ENCODE assay signal across 9 mouse cellular contexts in genomic region chr4:115078892-115079820, GRCm38 (mm10). TPM values are rescaled to one million over a fixed set of nuclear protein-coding genes. Genes with fewer than 3 reads are reported as not detected.
A peak's percentile ranks its signal among the peaks of the same experiment; 100 is the strongest.
DNase-seq lines count a peak whose midpoint lies in the region; ATAC-seq lines count a peak whose summit lies in the region.
"Had no signal": no experiment of that assay in that cellular context is flagged by ENCODE, and none has a peak within 500 bp of the region (broad histone marks: within the 10 kb centered on the region; RNA-seq: fewer than 3 reads in every experiment).

No protein-coding gene starts in this region.

- no peaks in the 10 kb centered on the region for H3K36me3 ChIP-seq in heart, embryonic 12.5 days
- no peaks in the 10 kb centered on the region for H3K36me3 ChIP-seq in neural tube, embryonic 13.5 days

- H3K4me3 ChIP-seq in heart, embryonic 12.5 days = no peak overlapping the region
- no peak overlapping the region for H3K4me3 ChIP-seq in neural tube, embryonic 13.5 days

- H3K4me1 ChIP-seq in heart, embryonic 12.5 days (replicated peaks) = peaks cover 27% of the 10 kb centered on the region
- peaks cover 20% of the 10 kb centered on the region for H3K4me1 ChIP-seq in neural tube, embryonic 13.5 days (replicated peaks)

- H3K9me3 ChIP-seq in heart, embryonic 12.5 days (replicated peaks) = no peaks in the 10 kb centered on the region
- H3K9me3 ChIP-seq in neural tube, embryonic 13.5 days = no peaks in the 10 kb centered on the region

- peaks cover 32% of the 10 kb centered on the region for H3K27me3 ChIP-seq in heart, embryonic 12.5 days (replicated peaks)
- peaks cover 8% of the 10 kb centered on the region for H3K27me3 ChIP-seq in neural tube, embryonic 13.5 days

- peak; percentile 49 for DNase-seq in right cerebral cortex, postnatal 4 days
- DNase-seq in right cerebral cortex, postnatal 25 days = no peak
- DNase-seq in kidney, postnatal 10 days = peak; percentile 86
- DNase-seq in adrenal gland, adult 8-10 months = no peak

- 0 out of 2 replicates have a peak overlapping the region, but pooled peaks have one; percentile 1 for H3K9ac ChIP-seq in heart, embryonic 12.5 days
- H3K9ac ChIP-seq in neural tube, embryonic 13.5 days = peak overlapping the region; percentile 48

- H3K27ac ChIP-seq in heart, embryonic 12.5 days (ENCODE audit: poor library complexity, severe bottlenecking) = no peak overlapping the region
- H3K27ac ChIP-seq in neural tube, embryonic 13.5 days (replicated peaks) = peak overlapping the region; percentile 69
- H3K27ac ChIP-seq: macrophage had no signal

- peak; percentile 72 for ATAC-seq in heart, embryonic 12.5 days (ENCODE audit: insufficient number of reproducible peaks, low FRiP score)
- peak; percentile 91 for ATAC-seq in neural tube, embryonic 13.5 days (ENCODE audit: low read depth)
- no peak for ATAC-seq in megakaryocyte, adult 5-6 weeks (ENCODE audit: poor library complexity, severe bottlenecking)
- ATAC-seq in frontal cortex, adult (ENCODE audit: low TSS enrichment) = no peak

- 36% methylated on average over 10 of the region's 10 CpGs for WGBS in heart, embryonic 12.5 days
- 12% methylated on average over 10 of the region's 10 CpGs for WGBS in neural tube, embryonic 13.5 days

- no peak overlapping the region for H3K4me2 ChIP-seq in heart, embryonic 12.5 days
- H3K4me2 ChIP-seq in neural tube, embryonic 13.5 days = no peak overlapping the region

RNA-seq across cellular contexts. Expression of gene Pdzk1ip1, which starts 9.4 kb away (rescaled TPM):
- 38.8 and 39.2 TPM in 2 replicates for polyA plus RNA-seq in heart, embryonic 12.5 days (2016; fragmentation: Nextera tagmentation; extraction: Ambion mirVana)
- 5.7 and 5.8 TPM in 2 replicates for polyA plus RNA-seq in neural tube, embryonic 13.5 days (2015; fragmentation: Nextera tagmentation; extraction: Ambion mirVana)
- 1.5 and 2.8 TPM in 2 replicates for total RNA-seq in megakaryocyte, adult 5-6 weeks (2015)
- 0.33 and 0.53 TPM in 2 replicates for total RNA-seq in megakaryocyte, adult 5-6 weeks (2017)
- 1 to 10 TPM in 2 of 4 experiments, under 1 TPM in 1, not detected in 1; 0.37 to 1.1 (median 1.0) TPM for total RNA-seq in adrenal gland, adult 8-10 months (2022)

RNA-seq across cellular contexts. Expression of gene Tal1, which starts 22.9 kb away (rescaled TPM):
- 6.9 and 8.3 TPM in 2 replicates for polyA plus RNA-seq in heart, embryonic 12.5 days (2016; fragmentation: Nextera tagmentation; extraction: Ambion mirVana)
- 1.9 and 2.0 TPM in 2 replicates for polyA plus RNA-seq in neural tube, embryonic 13.5 days (2015; fragmentation: Nextera tagmentation; extraction: Ambion mirVana)
- total RNA-seq in megakaryocyte, adult 5-6 weeks (2015) = 2.2 and 3.8 TPM in 2 replicates
- 1.8 and 2.6 TPM in 2 replicates for total RNA-seq in megakaryocyte, adult 5-6 weeks (2017)
- 1 to 10 TPM; 1.9 to 4.0 (median 2.6) TPM for total RNA-seq in adrenal gland, adult 8-10 months (2022)

RNA-seq across cellular contexts. Expression of gene Cyp4x1, which starts 54.9 kb away (rescaled TPM):
- polyA plus RNA-seq in heart, embryonic 12.5 days (2016; fragmentation: Nextera tagmentation; extraction: Ambion mirVana) = 0.10 TPM in 1 of 2 replicates, not detected in the other
- polyA plus RNA-seq in neural tube, embryonic 13.5 days (2015; fragmentation: Nextera tagmentation; extraction: Ambion mirVana) = 5.5 and 7.1 TPM in 2 replicates
- total RNA-seq in megakaryocyte, adult 5-6 weeks (2015) = not detected in 2 replicates
- total RNA-seq in megakaryocyte, adult 5-6 weeks (2017) = not detected in 2 replicates
- not detected for total RNA-seq in adrenal gland, adult 8-10 months (2022)
- polyA plus RNA-seq: macrophage had no signal

Comparison
In these comparisons a context has a peak if more than half of its experiments do, and no peak if none do; other contexts are left out.
1. DNase-seq: peak in right cerebral cortex, postnatal 4 days (single experiment) and kidney, postnatal 10 days (single experiment); none in right cerebral cortex, postnatal 25 days (single experiment) and adrenal gland, adult 8-10 months (single experiment).
2. ATAC-seq: peak in heart, embryonic 12.5 days (single experiment) and neural tube, embryonic 13.5 days (single experiment); none in megakaryocyte, adult 5-6 weeks (single experiment) and frontal cortex, adult (single experiment).